13 mouse cellular contexts compared by ENCODE assay signal in the genomic region with DNA sequence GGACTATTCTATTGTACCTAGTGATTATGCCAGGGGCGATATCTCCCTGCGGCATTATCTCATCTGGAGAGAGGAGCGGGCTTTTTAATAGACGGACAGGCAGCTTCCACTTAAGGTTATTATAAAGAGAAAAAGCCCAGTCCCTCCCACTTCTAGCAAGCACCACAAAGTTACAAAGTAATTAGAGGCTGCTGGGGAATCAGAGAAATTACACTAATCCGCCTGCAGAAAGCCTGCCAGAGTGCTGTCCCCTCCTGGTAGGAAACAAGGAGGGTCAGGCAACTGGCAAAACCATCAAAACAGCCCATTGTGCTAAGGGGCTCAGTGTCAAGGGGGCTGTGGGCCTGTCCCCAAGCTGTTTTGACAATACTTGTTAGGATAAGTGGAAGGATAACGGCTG.
"Had no signal": no experiment of that assay in that cellular context is flagged by ENCODE, and none has a peak within 500 bp of the region (broad histone marks: within the 10 kb centered on the region; RNA-seq: fewer than 3 reads in every experiment).

No protein-coding gene starts in this region.

- DNase-seq: kidney, adult 9 months; kidney, postnatal 36 days; left cerebral cortex, postnatal 4 days; lung, adult 18-20 months; right cerebral cortex, postnatal 4 days; spleen, adult 18-20 months; thymus, postnatal 36 days had no signal

- H3K36me3 ChIP-seq: limb, embryonic 13.5 days; neural tube, embryonic 15.5 days had no signal

- H3K9me3 ChIP-seq: limb, embryonic 13.5 days; neural tube, embryonic 15.5 days had no signal

- H3K27ac ChIP-seq: kidney, postnatal 0 days; layer of hippocampus, adult 2 months; limb, embryonic 13.5 days; liver, embryonic 14.5 days; neural tube, embryonic 15.5 days had no signal

- H3K4me1 ChIP-seq: limb, embryonic 13.5 days had no signal

- H3K4me2 ChIP-seq: limb, embryonic 13.5 days; neural tube, embryonic 15.5 days had no signal

- H3K4me3 ChIP-seq: layer of hippocampus, adult 2 months; limb, embryonic 13.5 days; myocyte; neural tube, embryonic 15.5 days had no signal

- H3K9ac ChIP-seq: limb, embryonic 13.5 days; liver, embryonic 14.5 days; neural tube, embryonic 15.5 days had no signal
